Mouse (Mus musculus): ENCODE data around the gene Tuba1a. TPM values are rescaled to one million over a fixed set of nuclear protein-coding genes. Genes with fewer than 3 reads are reported as not detected.
A peak's percentile ranks its signal among the peaks of the same experiment; 100 is the strongest.

Gene Tuba1a
- polyA plus RNA-seq, 1 experiment from 2014 or later: 10,586 TPM

- ATAC-seq: peak; percentile 17; the same call in 1 of the 2 replicates
- Histone ChIP-seq H3K27me3 (no peaks in the 10 kb centered on the region), H3K4me3 (0 out of 2 replicates have a peak overlapping the region, but pooled peaks have one; percentile 2), H3K4me2 (peak overlapping the region; percentile 51), H3K4me1 (peaks cover 51% of the 10 kb centered on the region), H3K27ac (peak overlapping the region; percentile 99), H3K9me3 (replicated peaks) (no peaks in the 10 kb centered on the region), H3K9ac (peak overlapping the region; percentile 41), H3K36me3 (ENCODE audit: poor library complexity, severe bottlenecking) (no peaks in the 10 kb centered on the region)
- 2% methylated on average over 16 of the region's 16 CpGs for WGBS
Measured at GRCm38 (mm10) chr15:98969372-98970101, 16.0 kb upstream of the Tuba1a start.

DNA sequence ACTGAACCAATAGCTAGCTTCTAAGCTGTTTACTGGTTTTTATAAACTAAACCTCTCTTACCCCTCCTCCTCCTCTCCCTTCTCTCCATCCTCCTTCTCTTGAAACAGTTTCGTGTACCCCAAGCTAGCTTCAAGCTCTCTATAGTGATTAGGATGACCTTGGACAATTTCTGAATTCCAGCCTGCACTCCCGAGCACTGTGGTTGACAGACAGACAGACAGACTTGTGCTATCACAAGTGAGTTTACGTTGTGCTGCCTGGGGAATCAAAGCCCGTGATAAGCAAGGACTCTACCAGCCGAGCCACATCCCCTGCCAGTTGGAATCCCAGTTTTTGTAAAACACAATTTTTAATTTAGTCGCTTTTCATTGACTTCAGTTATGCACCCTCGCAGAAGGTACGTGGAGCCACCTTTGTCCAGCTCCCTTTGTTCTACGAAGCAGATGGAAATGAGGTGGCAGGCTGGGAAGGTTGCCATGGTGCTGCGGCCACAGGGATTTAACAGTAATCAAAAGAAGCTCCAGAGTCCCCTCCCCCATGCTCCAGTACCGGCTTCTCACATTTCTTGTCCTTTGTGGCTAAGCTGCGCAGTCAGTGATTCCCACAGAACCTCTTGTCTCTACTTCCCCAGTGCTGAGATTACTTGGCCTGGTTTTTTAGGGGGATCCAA is 15.3 kb upstream of the Tuba1a start:
- H3K4me1 ChIP-seq: peaks cover 51% of the 10 kb centered on the region

GRCm38 (mm10) chr15:98959531-98959930 is 6.0 kb upstream of the Tuba1a start:
- H3K4me2 ChIP-seq: no peak overlapping the region
- peaks cover 22% of the 10 kb centered on the region for H3K4me1 ChIP-seq
- no peaks in the 10 kb centered on the region for H3K27me3 ChIP-seq
- H3K9ac ChIP-seq: no peak overlapping the region
- no peak for ATAC-seq
- peaks cover 5% of the 10 kb centered on the region; the same call in 1 of the 2 replicates for H3K9me3 ChIP-seq (replicated peaks)
- no peak overlapping the region for H3K4me3 ChIP-seq
- 91% methylated on average over 3 of the region's 3 CpGs for WGBS
- no peak overlapping the region for H3K27ac ChIP-seq
- no peaks in the 10 kb centered on the region for H3K36me3 ChIP-seq (ENCODE audit: poor library complexity, severe bottlenecking)

More for the DNA sequence above, 15.3 kb upstream of the Tuba1a start:
- 2% methylated on average over 12 of the region's 12 CpGs for WGBS
- Histone ChIP-seq H3K36me3 (ENCODE audit: poor library complexity, severe bottlenecking) (no peaks in the 10 kb centered on the region), H3K9ac (peak overlapping the region; percentile 62), H3K4me2 (peak overlapping the region; percentile 51), H3K27ac (peak overlapping the region; percentile 99), H3K27me3 (no peaks in the 10 kb centered on the region), H3K9me3 (replicated peaks) (peaks cover 3% of the 10 kb centered on the region; the same call in 1 of the 2 replicates), H3K4me3 (0 out of 2 replicates have a peak overlapping the region, but pooled peaks have one; percentile 2)
- ATAC-seq: peak; percentile 83

GRCm38 (mm10) chr15:98958901-98959420 is 5.5 kb upstream of the Tuba1a start:
- Histone ChIP-seq H3K36me3 (ENCODE audit: poor library complexity, severe bottlenecking) (no peaks in the 10 kb centered on the region), H3K9me3 (replicated peaks) (peaks cover 3% of the 10 kb centered on the region; the same call in 1 of the 2 replicates), H3K4me3 (no peak overlapping the region), H3K4me1 (peaks cover 27% of the 10 kb centered on the region), H3K27me3 (no peaks in the 10 kb centered on the region), H3K9ac (no peak overlapping the region), H3K27ac (no peak overlapping the region), H3K4me2 (no peak overlapping the region)
- 89% methylated on average over 4 of the region's 4 CpGs for WGBS
- ATAC-seq: no peak

DNA sequence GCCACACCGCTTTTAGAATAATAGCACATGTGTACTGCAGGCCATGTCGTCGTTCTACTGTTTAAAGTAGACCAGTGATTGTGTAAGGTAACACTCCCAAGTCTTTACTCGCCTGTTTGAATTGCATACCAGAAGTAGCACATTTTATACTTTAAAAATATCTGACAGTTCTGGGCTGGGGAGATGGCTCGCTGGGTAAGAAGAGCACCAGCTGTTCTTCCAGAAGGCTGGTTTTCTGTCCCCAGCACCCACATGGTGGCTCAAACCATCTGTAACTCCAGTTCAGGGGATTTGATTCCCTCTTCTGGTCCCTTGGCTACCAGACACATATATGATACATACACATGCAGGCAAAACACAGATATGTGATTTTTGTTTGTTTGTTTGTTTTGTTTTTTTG is 4.0 kb upstream of the Tuba1a start:
- Histone ChIP-seq H3K27ac (no peak overlapping the region), H3K4me2 (no peak overlapping the region), H3K9ac (no peak overlapping the region), H3K4me3 (no peak overlapping the region), H3K4me1 (peaks cover 27% of the 10 kb centered on the region), H3K9me3 (replicated peaks) (no peaks in the 10 kb centered on the region), H3K36me3 (ENCODE audit: poor library complexity, severe bottlenecking) (no peaks in the 10 kb centered on the region), H3K27me3 (no peaks in the 10 kb centered on the region)
- ATAC-seq: no peak
- WGBS: 86% methylated on average over 5 of the region's 5 CpGs

DNA sequence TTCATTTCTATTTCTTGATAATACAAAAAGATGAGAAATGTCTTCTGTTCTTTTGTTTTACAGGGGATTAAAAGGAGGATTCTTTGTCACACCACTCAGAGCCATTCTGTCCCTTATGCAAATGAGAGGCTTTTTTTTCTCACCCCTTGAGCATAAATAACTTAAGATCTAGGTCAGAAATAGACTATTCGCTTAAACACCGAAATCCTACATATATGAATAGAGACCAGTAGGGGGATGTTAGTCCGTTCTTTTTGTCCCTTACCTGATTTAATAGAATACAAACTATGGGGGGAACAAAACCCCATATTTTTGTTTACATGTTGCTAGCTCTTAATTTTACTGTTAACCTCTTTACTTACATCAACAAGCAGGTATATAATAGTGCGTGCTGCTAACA is 2.5 kb upstream of the Tuba1a start:
- 59% methylated on average over 4 of the region's 4 CpGs for WGBS
- no peak overlapping the region for H3K4me3 ChIP-seq
- no peaks in the 10 kb centered on the region for H3K9me3 ChIP-seq (replicated peaks)
- H3K27ac ChIP-seq: peak overlapping the region; percentile 100
- H3K27me3 ChIP-seq: no peaks in the 10 kb centered on the region
- peaks cover 27% of the 10 kb centered on the region for H3K4me1 ChIP-seq
- peak overlapping the region; percentile 77 for H3K4me2 ChIP-seq
- H3K9ac ChIP-seq: peak overlapping the region; percentile 87; the same call in 1 of the 2 replicates
- peaks cover 2% of the 10 kb centered on the region for H3K36me3 ChIP-seq (ENCODE audit: poor library complexity, severe bottlenecking)
- ATAC-seq: no peak

- WGBS: 50% methylated on average over 4 of the region's 4 CpGs
Measured at GRCm38 (mm10) chr15:98955324-98955723, 1.8 kb upstream of the Tuba1a start.

DNA sequence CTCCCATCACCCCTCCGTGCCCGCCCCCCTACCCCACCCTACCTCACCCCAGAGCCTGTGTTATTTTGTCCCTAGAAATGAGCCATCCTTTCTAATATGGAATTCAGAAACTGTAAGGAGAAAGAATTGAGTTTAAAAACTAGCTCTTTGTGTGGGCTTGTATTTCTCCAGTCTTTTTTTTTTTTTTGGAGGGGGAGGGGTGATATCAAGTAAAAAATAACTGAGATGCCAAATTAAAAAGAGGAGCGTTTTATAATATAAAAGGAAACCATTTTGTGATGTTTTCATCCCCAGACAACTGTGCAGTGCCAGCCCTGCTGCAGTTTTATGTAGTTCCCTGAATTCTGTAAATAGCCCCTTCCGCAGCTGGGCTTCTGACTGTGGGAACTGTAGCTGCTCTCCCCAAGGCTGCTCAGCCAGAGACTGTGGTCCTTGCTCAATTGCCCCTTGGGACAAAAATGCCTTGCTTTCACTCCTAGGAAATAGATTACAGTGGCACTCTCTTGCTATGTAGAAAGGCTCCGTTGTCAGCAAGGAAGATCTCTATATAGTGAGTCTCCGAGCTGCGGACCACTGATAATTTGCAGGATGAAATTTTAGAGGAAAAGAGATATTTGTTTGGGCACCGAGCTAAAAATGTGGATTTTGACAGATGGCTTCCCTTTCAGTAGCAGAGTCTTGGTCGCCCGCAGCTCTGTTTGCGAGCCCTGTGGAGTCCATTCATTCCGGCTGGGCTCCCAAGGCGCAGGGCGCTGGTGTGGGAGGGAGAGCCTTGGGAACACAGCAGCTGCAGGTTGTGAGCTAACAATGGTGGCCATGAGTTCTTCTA is 1.1 kb upstream of the Tuba1a start:
- H3K9me3 ChIP-seq (replicated peaks): no peaks in the 10 kb centered on the region
- peak overlapping the region; percentile 100 for H3K27ac ChIP-seq
- H3K4me1 ChIP-seq: peaks cover 29% of the 10 kb centered on the region
- peak overlapping the region; percentile 93 for H3K4me3 ChIP-seq
- peak; percentile 4; the same call in 1 of the 2 replicates for ATAC-seq
- peak overlapping the region; percentile 87 for H3K9ac ChIP-seq
- 3% methylated on average over 14 of the region's 14 CpGs for WGBS
- H3K4me2 ChIP-seq: peak overlapping the region; percentile 77
- no peaks in the 10 kb centered on the region for H3K27me3 ChIP-seq
- H3K36me3 ChIP-seq (ENCODE audit: poor library complexity, severe bottlenecking): peaks cover 7% of the 10 kb centered on the region

More at GRCm38 (mm10) chr15:98955324-98955723, 1.8 kb upstream of the Tuba1a start:
- Histone ChIP-seq H3K4me2 (peak overlapping the region; percentile 77), H3K4me3 (peak overlapping the region; percentile 93), H3K4me1 (peaks cover 27% of the 10 kb centered on the region), H3K27me3 (no peaks in the 10 kb centered on the region), H3K27ac (peak overlapping the region; percentile 100), H3K36me3 (ENCODE audit: poor library complexity, severe bottlenecking) (peaks cover 5% of the 10 kb centered on the region), H3K9ac (peak overlapping the region; percentile 87), H3K9me3 (replicated peaks) (no peaks in the 10 kb centered on the region)
- no peak for ATAC-seq

- Histone ChIP-seq H3K4me2 (peak overlapping the region; percentile 77), H3K36me3 (ENCODE audit: poor library complexity, severe bottlenecking) (peaks cover 17% of the 10 kb centered on the region), H3K27ac (peak overlapping the region; percentile 100), H3K9me3 (replicated peaks) (no peaks in the 10 kb centered on the region), H3K27me3 (no peaks in the 10 kb centered on the region), H3K4me1 (peaks cover 45% of the 10 kb centered on the region), H3K4me3 (peak overlapping the region; percentile 93), H3K9ac (peak overlapping the region; percentile 100)
- under 1% methylated on average over 41 of the region's 41 CpGs for WGBS
- peak; percentile 48 for ATAC-seq
Measured at GRCm38 (mm10) chr15:98952751-98953400, 627 bp downstream of the Tuba1a start.

- peaks cover 45% of the 10 kb centered on the region for H3K4me1 ChIP-seq
- H3K4me3 ChIP-seq: peak overlapping the region; percentile 93
- peak overlapping the region; percentile 77 for H3K4me2 ChIP-seq
- H3K27me3 ChIP-seq: no peaks in the 10 kb centered on the region
- H3K9ac ChIP-seq: peak overlapping the region; percentile 100
- H3K9me3 ChIP-seq (replicated peaks): no peaks in the 10 kb centered on the region
- ATAC-seq: peak; percentile 5; the same call in 1 of the 2 replicates
- 7% methylated on average over 5 of the region's 5 CpGs for WGBS
- peaks cover 17% of the 10 kb centered on the region for H3K36me3 ChIP-seq (ENCODE audit: poor library complexity, severe bottlenecking)
- peak overlapping the region; percentile 100 for H3K27ac ChIP-seq
Measured at GRCm38 (mm10) chr15:98952063-98952455, 1.4 kb downstream of the Tuba1a start.

Measured in forebrain, embryonic 13.5 days (tissue).